Mouse (Mus musculus) left cerebral cortex, adult 11 months (tissue): ENCODE results near the gene Iffo2.
A peak's percentile ranks its signal among the peaks of the same experiment; 100 is the strongest.

Source experiments
- DNase-seq: peaks from one replicate; pipeline ENCODE4 v3.0.0; 2022; ENCODE audit warnings: low spot score

Iffo2 gene

DNA sequence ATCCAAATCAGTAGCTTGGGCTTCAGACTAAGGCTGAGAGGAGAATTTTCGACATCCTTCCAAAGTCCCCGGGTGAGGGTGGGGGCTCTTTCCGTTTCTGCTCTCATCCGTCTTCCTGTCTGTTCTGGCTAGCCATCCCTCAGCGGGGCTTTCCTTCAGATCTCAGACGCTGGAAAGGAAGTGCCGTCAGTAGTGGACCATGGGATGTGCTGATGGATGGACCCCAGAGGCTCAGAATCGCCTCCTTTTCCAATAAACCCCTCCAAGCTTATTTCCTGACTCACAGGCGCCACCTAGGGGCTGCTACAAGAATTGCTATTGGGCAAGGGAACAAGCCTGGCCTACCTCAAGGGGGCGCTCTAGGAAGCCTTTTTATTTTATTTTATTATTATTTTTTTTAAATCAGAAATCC, 81.2 kb downstream of the Iffo2 start:
- no peak for DNase-seq

DNA sequence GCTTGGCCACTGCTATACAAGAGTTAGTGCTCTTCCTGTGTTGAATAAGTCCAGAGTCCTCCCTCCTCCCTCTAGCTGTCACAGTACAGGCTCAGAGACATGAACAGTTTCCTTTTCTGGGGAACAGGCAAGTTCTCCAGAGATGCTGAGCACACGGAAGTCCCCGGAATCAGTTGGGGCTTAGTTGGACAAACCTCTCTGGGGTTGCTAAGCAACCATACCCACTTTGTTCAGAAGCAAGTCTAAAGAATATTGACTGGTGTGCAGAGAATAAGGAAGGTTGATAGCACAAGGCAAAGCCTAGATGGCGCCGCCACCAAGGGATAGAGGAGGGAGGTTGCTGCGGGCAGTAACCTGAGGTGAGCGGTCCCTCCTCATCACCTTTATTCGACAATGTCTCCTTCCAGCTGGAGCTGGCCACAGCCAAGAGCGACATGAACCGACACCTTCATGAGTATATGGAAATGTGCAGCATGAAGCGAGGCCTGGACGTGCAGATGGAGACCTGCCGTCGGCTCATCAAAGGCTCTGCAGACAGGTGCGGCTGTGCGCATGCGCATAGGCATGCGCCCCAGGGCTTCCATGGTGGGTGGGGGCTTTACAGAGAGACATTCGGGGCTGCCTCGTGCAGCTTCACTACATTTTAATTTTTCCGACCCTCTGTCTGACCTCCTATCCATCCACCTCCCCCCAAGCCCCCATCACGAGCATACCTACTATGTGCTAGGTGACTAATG, 84.3 kb downstream of the Iffo2 start:
- no peak for DNase-seq

DNA sequence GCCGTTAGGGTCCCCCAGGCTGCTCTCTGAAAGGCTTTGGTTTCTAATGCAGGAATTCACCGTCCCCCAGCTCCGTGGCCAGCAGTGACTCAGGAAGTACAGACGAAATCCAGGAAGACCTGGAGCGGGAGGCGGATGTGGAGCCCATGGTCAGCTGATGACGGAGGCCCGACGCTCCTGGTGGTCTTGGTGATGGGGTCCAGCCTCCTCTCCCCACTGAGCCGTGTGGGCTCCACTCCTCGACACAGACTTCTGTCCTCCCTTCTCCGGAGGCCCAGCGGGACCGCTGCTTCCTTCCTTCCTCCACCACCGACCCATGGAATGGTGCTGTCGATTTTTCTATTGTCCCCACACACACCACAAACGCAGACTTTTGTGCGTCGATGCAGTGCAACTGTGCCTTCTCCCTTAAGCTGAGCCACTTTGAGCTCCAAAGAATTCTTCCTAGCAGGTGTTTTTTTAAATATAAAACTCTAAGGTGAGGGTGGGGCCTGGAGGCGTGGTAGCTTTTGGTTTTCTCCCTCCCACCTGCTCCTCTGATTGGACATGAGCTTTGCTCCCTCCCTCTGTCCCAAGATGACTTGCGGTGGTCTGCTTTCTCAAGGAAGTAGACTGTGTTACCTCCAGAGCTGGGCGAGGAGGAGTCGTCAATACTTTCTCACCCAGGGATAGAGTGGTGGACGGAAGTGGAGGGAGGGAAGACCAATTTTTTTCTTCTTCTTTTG, 86.1 kb downstream of the Iffo2 start:
- no peak for DNase-seq

- no peak for DNase-seq
These were observed 86.6 kb downstream of the Iffo2 start for GRCm38 (mm10) chr4:139617001-139617364.

DNA sequence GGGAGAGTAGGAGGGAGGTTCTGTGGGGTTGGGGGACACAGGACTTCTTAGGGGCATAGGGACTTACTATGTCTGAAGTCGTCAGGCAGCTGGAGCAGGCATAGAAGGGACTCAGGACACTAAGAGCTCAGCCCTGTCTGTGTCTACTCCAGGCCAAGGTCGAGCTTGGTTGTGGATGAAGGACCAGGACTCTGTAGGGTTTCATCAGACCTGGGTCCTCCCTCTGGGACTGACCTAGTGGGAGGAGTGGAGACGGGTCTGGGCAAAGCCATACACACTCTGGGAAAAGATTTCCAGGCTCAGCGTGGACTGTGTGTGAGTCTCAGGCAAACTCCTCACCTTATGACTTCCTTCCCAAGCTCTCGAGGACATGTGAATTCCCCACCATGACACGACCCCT, 89.4 kb downstream of the Iffo2 start:
- no peak for DNase-seq

GRCm38 (mm10) chr4:139622373-139623282, 92.3 kb downstream of the Iffo2 start, which contains the start of gene Aldh4a1:
TSS of gene Aldh4a1 (plus strand) at chr4:139622866.
- peak; percentile 93 for DNase-seq

DNA sequence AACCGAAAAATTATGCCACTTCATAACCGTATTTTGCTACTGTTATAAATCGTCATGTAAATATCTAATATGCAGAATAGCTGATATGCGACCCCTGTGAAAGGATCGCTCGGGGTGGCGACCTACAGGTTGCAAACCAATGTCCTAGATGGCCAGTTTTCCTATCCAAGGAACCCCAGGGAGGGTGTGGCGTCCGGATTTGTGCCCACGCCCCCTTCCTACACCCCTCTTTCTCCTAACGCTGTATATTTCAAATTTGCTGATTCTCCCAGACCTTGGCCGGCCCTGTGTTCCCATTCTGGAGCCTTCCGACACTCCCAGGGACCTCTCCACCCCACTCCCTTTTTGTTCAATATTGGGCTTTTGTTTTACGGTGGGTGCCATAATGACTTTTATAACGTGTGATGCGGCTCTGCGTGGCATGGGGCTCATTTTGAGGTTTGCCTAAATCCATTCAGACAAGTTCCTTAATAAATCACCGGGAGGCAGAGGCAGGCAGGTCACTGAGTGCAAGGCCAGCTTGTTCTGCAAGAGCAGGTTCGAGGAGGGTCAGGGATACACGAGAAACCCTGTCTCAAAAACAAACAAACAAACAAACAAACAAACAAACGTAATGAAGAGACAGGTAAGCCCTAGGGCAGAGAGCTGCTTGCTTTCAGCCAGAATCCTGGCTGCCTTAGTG, 93.2 kb downstream of the Iffo2 start:
- no peak for DNase-seq

DNA sequence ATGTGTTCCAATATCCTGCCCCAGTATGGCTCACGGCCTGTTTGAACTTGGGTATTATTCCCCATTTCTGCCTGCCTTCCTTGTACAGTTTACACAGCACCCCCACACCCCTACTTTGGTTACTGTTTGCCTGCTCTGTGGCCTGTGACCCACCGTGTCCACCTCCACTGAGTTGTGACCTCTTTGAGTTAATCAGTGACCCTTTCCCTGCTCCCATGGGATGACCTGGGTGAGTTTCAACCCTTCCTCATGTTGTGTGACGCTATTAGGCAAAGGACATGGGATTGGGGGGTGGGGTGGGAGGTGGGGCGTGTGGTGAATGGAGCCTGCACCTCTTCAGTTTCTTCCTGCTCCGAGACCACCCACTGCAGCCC, 93.8 kb downstream of the Iffo2 start:
- no peak for DNase-seq

DNA sequence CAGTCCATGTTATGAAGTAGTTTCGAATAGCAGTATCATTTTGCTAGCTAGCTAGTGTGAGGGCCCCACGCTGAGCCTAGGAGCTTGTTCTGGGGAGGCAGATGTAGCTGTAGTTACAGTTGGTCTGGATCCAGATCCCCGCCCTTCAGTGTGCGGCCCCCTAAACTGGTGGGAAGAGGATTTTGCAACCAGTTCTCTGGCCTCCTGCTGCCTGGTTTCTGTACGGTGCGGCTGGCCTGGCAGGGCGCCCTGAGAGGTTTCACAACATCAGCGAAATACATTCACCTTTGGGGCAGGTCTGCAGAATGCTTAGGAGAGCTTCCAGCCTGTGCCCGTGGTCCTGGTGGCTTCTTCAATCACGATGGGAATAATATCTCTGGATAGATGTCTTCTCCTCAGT, 94.4 kb downstream of the Iffo2 start:
- no peak for DNase-seq

- no peak for DNase-seq
These were observed 97.0 kb downstream of the Iffo2 start for GRCm38 (mm10) chr4:139627361-139627760.

- DNase-seq, result no peak
These were observed 99.8 kb downstream of the Iffo2 start for GRCm38 (mm10) chr4:139630171-139630570.

DNA sequence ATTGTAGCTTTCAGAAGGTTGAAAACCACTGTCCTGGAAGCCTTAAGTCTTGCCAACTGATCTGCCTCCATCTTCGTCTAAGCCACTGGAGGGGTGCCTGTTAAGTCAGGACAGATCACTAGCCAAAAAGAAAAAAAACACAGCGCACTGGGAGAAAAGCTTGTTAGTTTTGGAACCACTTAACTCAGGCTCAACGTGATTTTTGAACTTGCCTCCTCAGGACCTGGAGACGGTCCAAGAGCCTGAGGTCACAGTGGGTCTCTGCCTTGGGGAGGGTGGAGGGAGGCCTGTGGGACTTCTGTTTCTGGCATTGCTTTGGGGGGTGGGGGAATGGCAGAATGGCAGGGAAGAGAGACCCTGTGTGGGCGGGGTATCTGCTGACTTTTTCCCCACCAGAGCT, 100.8 kb downstream of the Iffo2 start:
- no peak for DNase-seq

- DNase-seq, result no peak
These were observed 101.4 kb downstream of the Iffo2 start for GRCm38 (mm10) chr4:139631569-139632253.

- no peak for DNase-seq
These were observed 101.9 kb downstream of the Iffo2 start for GRCm38 (mm10) chr4:139632254-139632580.

DNA sequence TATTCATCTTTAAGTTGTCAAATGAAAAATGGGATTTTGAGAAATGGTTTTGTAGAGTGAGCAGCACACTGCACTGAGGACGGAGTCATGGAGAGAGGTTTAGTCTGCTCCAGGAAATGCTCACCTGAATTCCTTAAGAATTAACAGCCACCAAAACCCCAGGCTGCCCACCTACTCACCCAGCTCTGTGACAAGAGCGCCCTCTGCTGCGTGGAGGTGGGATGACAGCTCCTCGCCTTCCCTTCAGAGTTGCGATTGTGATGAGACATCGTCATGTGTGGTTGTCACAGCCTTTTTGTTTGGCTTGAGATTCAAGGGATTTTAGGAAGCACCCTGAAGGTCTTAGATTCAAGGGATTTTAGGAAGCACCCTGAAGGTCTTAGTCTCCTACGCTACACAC, 106.0 kb downstream of the Iffo2 start:
- no peak for DNase-seq

- no peak for DNase-seq
These were observed 107.5 kb downstream of the Iffo2 start for GRCm38 (mm10) chr4:139637847-139638246.

GRCm38 (mm10) chr4:139638356-139638755, 108.0 kb downstream of the Iffo2 start:
- no peak for DNase-seq

DNA sequence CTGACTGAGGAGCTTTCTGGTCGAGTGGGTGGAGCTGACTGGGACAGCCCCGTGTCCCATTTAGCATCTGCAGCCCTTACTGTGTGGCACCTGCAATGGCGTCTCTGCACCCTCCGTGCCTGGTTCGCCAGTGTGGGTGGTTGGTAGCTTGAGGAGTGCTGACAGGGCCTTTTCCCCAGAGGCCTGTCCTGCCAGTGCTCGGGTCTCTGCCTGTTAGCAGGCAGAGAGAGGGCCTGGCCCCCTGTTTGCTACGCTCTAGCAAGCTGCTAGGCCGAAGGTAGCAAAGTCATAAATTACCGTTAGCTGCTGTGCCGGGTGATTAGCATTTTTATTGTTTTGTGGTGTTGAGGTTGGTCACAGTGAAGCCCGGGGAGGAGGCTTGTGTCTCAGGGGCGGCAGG, 109.5 kb downstream of the Iffo2 start:
- no peak for DNase-seq

DNA sequence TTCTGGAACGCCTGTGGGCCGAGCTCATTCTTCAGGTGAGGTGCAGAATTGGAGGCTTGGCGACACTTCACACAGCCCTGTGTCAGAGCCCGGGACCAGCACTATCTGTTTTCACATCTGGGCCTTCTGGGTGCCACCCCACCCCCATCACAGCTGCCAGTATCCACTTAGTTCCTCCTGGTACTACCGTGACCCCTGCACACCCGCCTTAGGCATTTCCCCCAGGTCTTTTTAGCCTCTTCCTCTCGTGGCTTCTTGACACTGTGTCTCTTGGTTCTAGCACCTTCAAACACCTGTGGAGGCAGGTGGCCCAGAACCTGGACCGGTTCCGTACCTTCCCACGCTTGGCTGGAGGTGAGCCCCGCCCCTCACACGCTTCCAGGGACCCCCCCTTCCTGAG, 110.0 kb downstream of the Iffo2 start:
- DNase-seq, result no peak

DNA sequence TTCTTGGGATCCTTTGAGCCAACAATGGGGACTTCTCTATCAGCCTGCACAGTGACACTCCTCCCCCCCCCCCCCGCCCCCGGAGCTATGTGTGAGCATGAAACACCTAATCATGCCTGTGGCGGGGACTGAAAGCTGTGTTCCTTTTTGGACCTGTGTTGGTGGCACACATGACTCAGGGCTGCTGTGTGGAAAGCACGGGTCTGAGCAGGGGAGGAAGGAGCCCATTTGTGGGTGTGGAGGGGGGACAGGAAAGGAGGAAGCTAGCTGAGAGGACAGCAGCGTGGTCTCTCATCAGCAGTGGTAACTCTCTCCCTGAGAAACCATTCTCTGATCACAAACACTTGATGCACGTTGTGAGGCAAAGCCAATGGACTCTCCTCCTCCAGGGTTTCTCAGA, 110.4 kb downstream of the Iffo2 start:
- no peak for DNase-seq

DNA sequence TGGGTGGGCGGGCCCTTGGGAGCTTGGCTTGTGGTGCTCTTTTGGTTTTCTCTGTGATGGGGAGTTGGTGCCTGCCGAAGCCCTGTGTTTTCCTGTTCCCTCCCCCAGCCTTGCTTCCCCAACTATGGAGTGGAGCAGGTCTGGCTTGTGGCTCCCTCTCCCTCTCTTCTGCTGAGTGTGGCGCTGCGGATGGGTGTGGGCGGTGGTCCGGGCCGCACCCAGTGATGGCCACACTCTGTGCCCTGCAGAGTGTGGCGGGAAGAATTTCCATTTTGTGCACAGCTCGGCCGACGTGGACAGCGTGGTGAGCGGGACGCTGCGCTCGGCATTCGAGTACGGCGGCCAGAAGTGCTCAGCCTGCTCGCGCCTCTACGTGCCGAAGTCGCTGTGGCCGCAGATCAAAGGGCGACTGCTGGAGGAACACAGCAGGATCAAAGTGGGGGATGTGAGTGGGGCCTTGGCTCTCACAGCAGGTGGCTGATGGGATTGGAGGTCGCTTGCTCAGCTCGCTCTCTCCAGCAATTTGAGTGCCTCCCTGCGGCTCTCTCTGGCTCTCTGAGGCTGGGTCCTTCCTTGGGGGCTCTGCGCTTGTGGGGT, 111.6 kb downstream of the Iffo2 start:
- DNase-seq, result no peak
